Mouse (Mus musculus) liver, embryonic 13.5 days (tissue): ENCODE data around the gene Blmh. TPM values are rescaled to one million over a fixed set of nuclear protein-coding genes. Genes with fewer than 3 reads are reported as not detected.

Experiments
- ATAC-seq: fragments of 200-750 bp; cut with Nextera tagmentation; 2 replicates; pipeline ENCODE4 v1.8.0; 2017; ENCODE audit warnings: low read depth, mild to moderate bottlenecking, moderate number of reproducible peaks, moderate library complexity
- DNase-seq: peaks from one replicate; pipeline ENCODE4 v3.0.0; 2022
- H3K27ac ChIP-seq: fragments of 300-500 bp; sonication (generic); 2 replicates; pipeline ENCODE4 v1.5.1; 2015; ENCODE audit warnings: moderate library complexity, mild to moderate bottlenecking, inconsistent platforms
- H3K27me3 ChIP-seq: fragments of 300-500 bp; sonication (generic); 2 replicates; pipeline ENCODE4 v1.6.1; 2015; ENCODE audit warnings: mild to moderate bottlenecking, inconsistent platforms
- H3K36me3 ChIP-seq: fragments of 300-500 bp; sonication (generic); 2 replicates; pipeline ENCODE4 v1.6.1; 2015; ENCODE audit warnings: mild to moderate bottlenecking, inconsistent platforms
- H3K4me1 ChIP-seq: fragments of 300-500 bp; sonication (generic); replicated peaks from 2 replicates; pipeline ENCODE4 v1.6.1; 2015; ENCODE audit warnings: inconsistent platforms
- H3K4me2 ChIP-seq: fragments of 300-500 bp; sonication (generic); 2 replicates; pipeline ENCODE4 v1.6.1; 2015; ENCODE audit warnings: inconsistent platforms, mild to moderate bottlenecking, moderate library complexity
- H3K4me3 ChIP-seq: fragments of 300-500 bp; sonication (generic); replicated peaks from 2 replicates; pipeline ENCODE4 v1.5.1; 2015; ENCODE audit warnings: mild to moderate bottlenecking, inconsistent platforms
- H3K9ac ChIP-seq: fragments of 300-500 bp; sonication (generic); 2 replicates; pipeline ENCODE4 v1.6.1; 2015; ENCODE audit warnings: mild to moderate bottlenecking, inconsistent platforms
- H3K9me3 ChIP-seq: fragments of 300-500 bp; sonication (generic); replicated peaks from 2 replicates; pipeline ENCODE4 v1.6.1; 2016; ENCODE audit warnings: inconsistent platforms
- WGBS: fragments of 180-500 bp; shearing (Covaris S2); methylation state at CpG from one replicate; pipeline ENCODE4 v1.1.7; 2015; ENCODE audit not compliant: insufficient replicate concordance; 5-methylcytosine and 5-hydroxymethylcytosine counted together
- polyA plus RNA-seq: library from polyadenylated mRNA; unstranded; fragments of >200 nt; fragmentation: Nextera tagmentation; extraction: Ambion mirVana; gene quantifications from 2 replicates; pipeline ENCODE4 v1.2.1, GENCODE M21; 2015

Blmh gene
- polyA plus RNA-seq, 1 experiment from 2014 or later = 61.8 TPM

- Histone ChIP-seq H3K9ac (no peak overlapping the region), H3K4me1 (peaks cover 17% of the 10 kb centered on the region), H3K36me3 (no peaks in the 10 kb centered on the region), H3K27ac (no peak overlapping the region), H3K27me3 (no peaks in the 10 kb centered on the region), H3K4me2 (no peak overlapping the region), H3K4me3 (no peak overlapping the region), H3K9me3 (no peaks in the 10 kb centered on the region)
- no peak for ATAC-seq
- 38% methylated on average over 3 of the region's 3 CpGs for WGBS
- no peak for DNase-seq
Measured at GRCm38 (mm10) chr11:76897871-76898270, 26.7 kb upstream of the Blmh start.

- no peaks in the 10 kb centered on the region for H3K9me3 ChIP-seq
- H3K4me3 ChIP-seq = no peak overlapping the region
- DNase-seq (no peak), ATAC-seq (no peak)
- H3K36me3 ChIP-seq = no peaks in the 10 kb centered on the region
- H3K4me2 ChIP-seq = no peak overlapping the region
- peaks cover 8% of the 10 kb centered on the region for H3K4me1 ChIP-seq
- H3K9ac ChIP-seq = no peak overlapping the region
- WGBS = 49% methylated on average over 3 of the region's 3 CpGs
- H3K27me3 ChIP-seq = no peaks in the 10 kb centered on the region
- H3K27ac ChIP-seq = no peak overlapping the region
Measured at GRCm38 (mm10) chr11:76898751-76899150, 25.9 kb upstream of the Blmh start.

DNA sequence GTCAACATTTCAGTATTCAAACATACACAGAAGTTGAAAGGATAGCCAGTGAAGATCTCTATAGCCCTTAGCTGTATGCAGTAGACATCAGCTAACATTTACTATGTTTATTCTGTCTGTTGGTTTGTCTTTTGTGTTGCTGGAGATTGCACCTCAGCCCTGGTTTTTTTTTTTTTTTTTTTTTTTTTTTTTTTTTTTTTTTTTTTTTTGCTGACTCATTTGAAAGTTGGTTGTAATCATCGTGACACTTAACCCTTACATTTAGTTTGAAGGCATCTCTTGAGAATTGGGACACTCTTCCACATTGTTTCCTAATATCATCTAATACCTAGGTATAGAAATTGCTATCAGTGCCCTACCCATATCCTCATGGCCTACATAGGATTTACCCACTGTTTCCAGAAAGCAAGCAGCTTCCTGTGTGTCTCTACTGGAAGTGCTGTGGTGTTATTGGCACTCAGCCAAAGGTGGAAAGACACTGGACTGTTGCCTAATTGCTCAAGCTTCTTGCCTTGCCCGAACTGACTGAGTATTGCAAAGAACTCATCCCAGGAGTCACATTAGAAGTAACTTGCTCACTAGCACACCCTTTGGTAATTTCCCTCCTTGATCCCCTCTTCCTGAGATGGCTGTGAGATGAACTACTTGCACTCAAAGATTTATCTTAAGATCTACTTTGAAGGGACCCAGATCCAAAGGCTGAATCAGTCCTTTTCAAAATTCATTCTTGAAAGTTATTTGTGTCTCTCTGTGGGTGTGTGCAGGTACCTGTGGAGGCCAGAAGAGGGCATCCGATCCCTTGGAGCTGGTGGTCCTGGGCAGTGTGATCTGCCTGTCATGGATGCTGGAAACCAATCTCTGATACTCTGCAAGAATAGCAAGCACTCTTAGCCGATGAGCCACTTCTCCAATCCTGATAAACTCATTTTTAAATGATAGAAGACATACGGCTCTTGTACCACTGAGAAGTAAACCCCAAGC is 24.6 kb upstream of the Blmh start:
- Histone ChIP-seq H3K4me1 (0 out of 2 replicates have a peak, but pooled peaks cover 3% of the 10 kb centered on the region), H3K36me3 (no peaks in the 10 kb centered on the region), H3K9me3 (no peaks in the 10 kb centered on the region), H3K9ac (no peak overlapping the region), H3K4me2 (no peak overlapping the region), H3K27ac (no peak overlapping the region), H3K27me3 (no peaks in the 10 kb centered on the region), H3K4me3 (no peak overlapping the region)
- no peak for ATAC-seq
- DNase-seq = no peak
- 43% methylated on average over 5 of the region's 5 CpGs for WGBS

- 51% methylated on average over 7 of the region's 7 CpGs for WGBS
- no peak within 1 kb of the TSS for H3K27ac ChIP-seq
- H3K9ac ChIP-seq = no peak within 1 kb of the TSS
- no peaks in the 10 kb centered on the region for H3K27me3 ChIP-seq
- H3K4me1 ChIP-seq = 0 out of 2 replicates have a peak, but pooled peaks cover 3% of the 10 kb centered on the region
- no peak within 1 kb of the TSS for H3K4me2 ChIP-seq
- ATAC-seq (no peak), DNase-seq (no peak)
- no peak within 1 kb of the TSS for H3K4me3 ChIP-seq
- no peaks in the 10 kb centered on the region for H3K36me3 ChIP-seq
- H3K9me3 ChIP-seq = no peaks in the 10 kb centered on the region
Measured at GRCm38 (mm10) chr11:76901579-76902361, 22.8 kb upstream of the Blmh start, which contains the start of gene Tmigd1. TSS of gene Tmigd1 (plus strand) at chr11:76902159.

DNA sequence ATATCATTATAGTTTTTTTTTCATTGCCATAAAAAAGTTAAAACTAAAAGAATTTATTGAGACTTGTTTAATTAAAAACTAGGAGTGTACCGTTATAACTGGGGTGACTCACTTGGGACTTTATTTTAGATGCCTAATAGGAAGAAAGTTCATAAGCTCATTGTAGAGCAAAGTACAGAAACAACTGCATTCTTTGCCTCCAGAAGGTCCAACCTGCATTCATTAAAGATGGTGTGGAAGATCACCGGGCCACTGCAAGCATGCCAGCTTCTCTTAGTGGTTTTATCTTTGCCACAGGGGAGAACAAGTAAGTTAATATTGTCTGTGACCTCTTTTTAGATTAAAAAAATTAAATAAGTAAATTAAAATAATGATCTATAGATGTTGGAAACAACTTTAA is 20.3 kb upstream of the Blmh start:
- Histone ChIP-seq H3K4me2 (no peak overlapping the region), H3K9me3 (no peaks in the 10 kb centered on the region), H3K9ac (no peak overlapping the region), H3K36me3 (no peaks in the 10 kb centered on the region), H3K4me1 (no peaks in the 10 kb centered on the region), H3K4me3 (no peak overlapping the region), H3K27ac (no peak overlapping the region), H3K27me3 (no peaks in the 10 kb centered on the region)
- DNase-seq (no peak), ATAC-seq (no peak)
- 72% methylated on average over 2 of the region's 2 CpGs for WGBS

- Histone ChIP-seq H3K27me3 (no peaks in the 10 kb centered on the region), H3K4me1 (peaks cover 7% of the 10 kb centered on the region), H3K4me3 (no peak overlapping the region), H3K27ac (no peak overlapping the region), H3K9ac (no peak overlapping the region), H3K4me2 (no peak overlapping the region), H3K36me3 (no peaks in the 10 kb centered on the region), H3K9me3 (no peaks in the 10 kb centered on the region)
- 71% methylated on average over 7 of the region's 7 CpGs for WGBS
- ATAC-seq = no peak
- no peak for DNase-seq
Measured at GRCm38 (mm10) chr11:76908651-76909050, 16.0 kb upstream of the Blmh start.

DNA sequence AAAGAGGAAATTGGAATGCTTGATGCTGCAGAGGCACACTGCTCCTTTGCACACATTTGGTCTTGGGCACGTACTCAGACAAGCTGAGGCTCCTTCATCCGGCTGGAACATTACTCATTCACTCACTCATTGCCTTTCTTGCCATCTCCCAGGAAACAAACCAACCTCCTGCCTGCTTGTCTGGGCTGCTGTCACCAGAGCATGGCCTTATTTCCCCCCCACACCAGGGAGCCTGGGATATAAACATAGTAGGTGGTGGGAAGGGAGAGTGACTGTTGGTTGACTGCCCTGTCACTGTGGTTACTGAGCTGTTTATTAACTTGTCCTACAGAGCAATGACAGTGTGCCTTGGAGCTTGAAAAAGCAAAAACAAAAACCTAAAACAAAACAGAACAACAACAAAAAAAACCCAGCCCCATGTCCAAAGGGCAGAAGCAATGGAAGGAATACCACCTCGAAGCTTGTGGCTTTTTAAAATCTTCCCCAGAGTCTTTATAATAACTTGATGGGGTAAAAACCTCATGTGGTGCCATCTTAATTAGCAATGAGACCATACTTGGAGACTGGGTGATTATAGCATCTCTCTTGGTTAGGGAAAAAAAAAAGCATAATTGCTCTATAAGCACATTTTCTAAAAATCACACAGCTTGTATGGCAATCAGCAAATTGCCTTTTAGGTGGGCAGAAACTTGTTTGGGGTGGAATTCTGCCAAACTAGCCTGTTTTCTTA is 13.1 kb upstream of the Blmh start:
- Histone ChIP-seq H3K9me3 (no peaks in the 10 kb centered on the region), H3K36me3 (no peaks in the 10 kb centered on the region), H3K9ac (no peak overlapping the region), H3K4me2 (no peak overlapping the region), H3K4me1 (peaks cover 7% of the 10 kb centered on the region), H3K27me3 (no peaks in the 10 kb centered on the region), H3K4me3 (no peak overlapping the region), H3K27ac (no peak overlapping the region)
- DNase-seq (no peak), ATAC-seq (no peak)
- 48% methylated on average over 3 of the region's 3 CpGs for WGBS

GRCm38 (mm10) chr11:76912055-76912395 is 12.6 kb upstream of the Blmh start:
- Histone ChIP-seq H3K27ac (no peak overlapping the region), H3K4me1 (peaks cover 7% of the 10 kb centered on the region), H3K9ac (no peak overlapping the region), H3K9me3 (no peaks in the 10 kb centered on the region), H3K27me3 (no peaks in the 10 kb centered on the region), H3K4me2 (no peak overlapping the region), H3K36me3 (no peaks in the 10 kb centered on the region), H3K4me3 (no peak overlapping the region)
- 49% methylated on average over 7 of the region's 7 CpGs for WGBS
- no peak for ATAC-seq
- DNase-seq = no peak

GRCm38 (mm10) chr11:76914366-76914765 is 10.2 kb upstream of the Blmh start:
- no peaks in the 10 kb centered on the region for H3K27me3 ChIP-seq
- no peak overlapping the region for H3K27ac ChIP-seq
- H3K4me1 ChIP-seq = peaks cover 7% of the 10 kb centered on the region
- H3K9ac ChIP-seq = no peak overlapping the region
- DNase-seq (no peak), ATAC-seq (no peak)
- no peaks in the 10 kb centered on the region for H3K36me3 ChIP-seq
- WGBS = 64% methylated on average over 7 of the region's 7 CpGs
- H3K4me3 ChIP-seq = no peak overlapping the region
- no peak overlapping the region for H3K4me2 ChIP-seq
- H3K9me3 ChIP-seq = no peaks in the 10 kb centered on the region

DNA sequence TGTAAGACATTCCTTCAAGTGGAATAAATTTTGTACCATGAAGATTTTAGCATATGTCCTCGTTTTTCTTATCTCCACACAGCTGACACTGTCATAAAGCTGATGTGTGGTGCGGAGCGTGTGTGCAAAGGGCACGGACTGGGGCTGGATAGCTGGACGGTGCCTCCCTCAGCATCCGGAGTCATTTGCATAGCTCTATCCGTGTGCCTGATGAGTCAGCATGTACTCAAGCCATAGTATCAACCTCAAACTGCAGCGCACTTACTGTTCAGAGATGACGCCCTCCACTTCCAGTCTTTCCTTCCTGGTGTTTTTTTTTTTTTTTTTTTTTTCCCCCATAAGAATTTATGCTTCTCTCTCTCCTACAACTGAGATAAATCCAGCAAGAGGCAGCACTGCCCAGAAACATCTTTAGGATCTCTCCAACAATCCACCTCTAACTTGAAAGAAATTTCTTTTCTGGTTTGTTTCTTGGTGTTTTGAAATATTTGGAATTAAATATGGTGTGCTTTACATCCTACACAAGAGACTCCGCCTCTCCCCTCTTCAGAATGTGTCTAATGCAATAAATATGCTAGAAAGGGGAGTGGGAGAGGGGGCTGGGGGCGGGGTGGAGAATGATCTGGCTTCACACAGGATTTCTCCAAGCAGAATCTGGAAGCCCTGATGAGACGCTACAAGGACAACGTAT is 7.9 kb upstream of the Blmh start:
- ATAC-seq = no peak
- 25% methylated on average over 13 of the region's 13 CpGs for WGBS
- Histone ChIP-seq H3K9me3 (no peaks in the 10 kb centered on the region), H3K4me2 (no peak overlapping the region), H3K4me1 (peaks cover 3% of the 10 kb centered on the region), H3K9ac (no peak overlapping the region), H3K27ac (no peak overlapping the region), H3K4me3 (no peak overlapping the region), H3K27me3 (no peaks in the 10 kb centered on the region), H3K36me3 (no peaks in the 10 kb centered on the region)
- no peak for DNase-seq

GRCm38 (mm10) chr11:76917230-76917548 is 7.4 kb upstream of the Blmh start:
- no peaks in the 10 kb centered on the region for H3K27me3 ChIP-seq
- H3K9me3 ChIP-seq = no peaks in the 10 kb centered on the region
- H3K4me1 ChIP-seq = peaks cover 3% of the 10 kb centered on the region; the same call in 1 of the 2 replicates
- H3K27ac ChIP-seq = no peak overlapping the region
- H3K4me2 ChIP-seq = no peak overlapping the region
- WGBS = 46% methylated on average over 3 of the region's 3 CpGs
- H3K9ac ChIP-seq = no peak overlapping the region
- DNase-seq (no peak), ATAC-seq (no peak)
- H3K4me3 ChIP-seq = no peak overlapping the region
- no peaks in the 10 kb centered on the region for H3K36me3 ChIP-seq
